Mouse (Mus musculus) forebrain, embryonic 13.5 days (tissue): ENCODE measurements at regions not wholly inside any gene's neighbourhood (a gene's known extent, or its start where the extent isn't known, plus 50 kb on each side); places are given as distances from the start of the nearest gene placed in this dataset.

Experiments
- ATAC-seq: fragments of 200-750 bp; cut with Nextera tagmentation; 2 replicates; pipeline ENCODE4 v1.8.0; 2017
- H3K27ac ChIP-seq: fragments of 300-500 bp; sonication (generic); 2 replicates; pipeline ENCODE4 v1.5.1; 2015; ENCODE audit warnings: inconsistent platforms, mild to moderate bottlenecking, moderate library complexity
- H3K27me3 ChIP-seq: fragments of 300-500 bp; sonication (generic); 2 replicates; pipeline ENCODE4 v1.6.1; 2015; ENCODE audit warnings: mild to moderate bottlenecking, inconsistent platforms
- H3K36me3 ChIP-seq: fragments of 300-500 bp; sonication (generic); 2 replicates; pipeline ENCODE4 v1.6.1; 2015; ENCODE audit warnings: mild to moderate bottlenecking, inconsistent platforms; ENCODE audit not compliant: poor library complexity, severe bottlenecking
- H3K4me1 ChIP-seq: fragments of 300-500 bp; sonication (generic); 2 replicates; pipeline ENCODE4 v1.6.1; 2015; ENCODE audit warnings: inconsistent platforms
- H3K4me2 ChIP-seq: fragments of 300-500 bp; sonication (generic); 2 replicates; pipeline ENCODE4 v1.6.1; 2015; ENCODE audit warnings: inconsistent platforms, mild to moderate bottlenecking, moderate library complexity
- H3K4me3 ChIP-seq: fragments of 300-500 bp; sonication (generic); 2 replicates; pipeline ENCODE4 v1.5.1; 2015; ENCODE audit warnings: mild to moderate bottlenecking, inconsistent platforms
- H3K9ac ChIP-seq: fragments of 300-500 bp; sonication (generic); 2 replicates; pipeline ENCODE4 v1.6.1; 2015; ENCODE audit warnings: mild to moderate bottlenecking, inconsistent platforms
- H3K9me3 ChIP-seq: fragments of 300-500 bp; sonication (generic); replicated peaks from 2 replicates; pipeline ENCODE4 v1.6.1; 2016; ENCODE audit warnings: inconsistent platforms
- WGBS: fragments of 180-500 bp; shearing (Covaris S2); methylation state at CpG from one replicate; pipeline ENCODE4 v1.1.7; 2015; 5-methylcytosine and 5-hydroxymethylcytosine counted together

GRCm38 (mm10) chr12:71543571-71544119 lies 234.0 kb downstream of the Dact1 start:
- no peak overlapping the region for H3K9ac ChIP-seq
- no peaks in the 10 kb centered on the region for H3K36me3 ChIP-seq
- 0 out of 2 replicates have a peak overlapping the region, but pooled peaks have one; percentile 2 for H3K27ac ChIP-seq
- no peak overlapping the region for H3K4me2 ChIP-seq
- no peaks in the 10 kb centered on the region for H3K9me3 ChIP-seq
- ATAC-seq, result no peak
- H3K4me1 ChIP-seq, result peaks cover 9% of the 10 kb centered on the region; the same call in 1 of the 2 replicates
- no peaks in the 10 kb centered on the region for H3K27me3 ChIP-seq
- no peak overlapping the region for H3K4me3 ChIP-seq
- 76% methylated on average over 7 of the region's 7 CpGs for WGBS

- Histone ChIP-seq H3K4me2 (no peak overlapping the region), H3K4me1 (peaks cover 16% of the 10 kb centered on the region; the same call in 1 of the 2 replicates), H3K36me3 (no peaks in the 10 kb centered on the region), H3K9ac (no peak overlapping the region), H3K27ac (no peak overlapping the region), H3K4me3 (no peak overlapping the region), H3K9me3 (no peaks in the 10 kb centered on the region), H3K27me3 (no peaks in the 10 kb centered on the region)
- no peak for ATAC-seq
- WGBS, result 76% methylated on average over 8 of the region's 8 CpGs
Measured at GRCm38 (mm10) chr12:71544401-71545159, 234.9 kb downstream of the Dact1 start.

DNA sequence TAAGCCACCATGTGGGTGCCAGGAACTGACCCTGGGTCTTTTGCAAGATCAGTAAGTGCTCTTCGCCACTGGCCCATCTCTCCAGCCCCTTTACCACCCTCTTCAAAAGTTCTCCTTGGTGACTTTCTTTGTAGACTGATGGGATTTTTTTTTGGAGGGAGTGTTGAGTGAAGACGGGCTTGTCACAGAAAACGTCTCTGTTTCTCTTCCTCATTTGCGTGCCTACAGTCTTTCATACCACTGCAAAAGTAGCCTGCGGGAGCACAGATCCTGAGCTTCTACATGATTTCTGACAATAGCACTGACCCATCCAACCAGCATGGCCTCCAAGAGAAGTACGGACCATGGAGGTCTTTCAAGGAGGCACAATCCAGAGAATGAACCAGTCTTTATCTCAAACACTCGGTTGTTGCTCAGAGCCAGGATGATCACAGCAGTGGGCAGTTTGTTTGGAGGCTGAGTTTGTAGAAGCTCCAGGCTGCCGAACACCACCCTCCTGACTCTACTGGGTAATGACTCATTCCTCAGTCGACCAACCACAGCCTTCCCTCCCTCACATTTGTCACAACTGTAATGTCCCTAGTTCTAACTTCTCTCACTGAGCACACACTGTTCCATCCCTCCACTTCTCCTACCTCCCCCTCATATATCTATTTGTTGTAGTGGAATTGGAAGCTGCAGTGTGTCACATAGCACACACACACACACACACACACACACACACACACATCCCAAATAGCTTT lies 237.0 kb downstream of the Dact1 start:
- no peak for ATAC-seq
- no peaks in the 10 kb centered on the region for H3K36me3 ChIP-seq
- H3K27ac ChIP-seq, result no peak overlapping the region
- H3K4me1 ChIP-seq, result peaks cover 19% of the 10 kb centered on the region; the same call in 1 of the 2 replicates
- WGBS, result 92% methylated on average over 9 of the region's 9 CpGs
- H3K9ac ChIP-seq, result no peak overlapping the region
- H3K4me3 ChIP-seq, result no peak overlapping the region
- no peak overlapping the region for H3K4me2 ChIP-seq
- H3K9me3 ChIP-seq, result no peaks in the 10 kb centered on the region
- H3K27me3 ChIP-seq, result no peaks in the 10 kb centered on the region

GRCm38 (mm10) chr12:71549336-71549735 lies 239.7 kb downstream of the Dact1 start:
- no peak overlapping the region for H3K4me3 ChIP-seq
- H3K9me3 ChIP-seq, result no peaks in the 10 kb centered on the region
- H3K27ac ChIP-seq, result no peak overlapping the region
- no peak overlapping the region for H3K9ac ChIP-seq
- no peaks in the 10 kb centered on the region for H3K27me3 ChIP-seq
- no peaks in the 10 kb centered on the region for H3K36me3 ChIP-seq
- WGBS, result 46% methylated on average over 6 of the region's 6 CpGs
- H3K4me2 ChIP-seq, result no peak overlapping the region
- no peak for ATAC-seq
- H3K4me1 ChIP-seq, result peaks cover 9% of the 10 kb centered on the region; the same call in 1 of the 2 replicates

DNA sequence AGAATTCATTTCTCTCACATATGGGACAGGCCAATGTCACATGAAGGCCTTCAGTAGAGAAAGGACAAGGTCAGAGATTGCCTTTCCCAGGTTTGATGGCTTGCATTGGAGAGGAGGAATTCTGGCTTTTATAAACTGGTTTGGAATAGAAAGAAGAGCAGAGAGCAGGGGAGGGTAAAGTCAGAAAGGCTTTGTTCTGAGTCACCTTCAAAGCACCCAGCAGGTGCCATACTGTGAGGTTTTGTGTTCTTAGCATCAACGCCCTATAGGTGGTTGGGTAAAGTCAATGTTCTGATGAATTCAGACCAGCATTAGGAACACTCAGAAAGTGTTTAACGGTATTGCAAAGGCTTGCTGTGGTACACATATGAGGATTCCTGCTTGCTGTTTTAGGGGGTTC lies 244.5 kb downstream of the Dact1 start:
- no peaks in the 10 kb centered on the region for H3K36me3 ChIP-seq
- no peak overlapping the region for H3K9ac ChIP-seq
- no peak overlapping the region for H3K27ac ChIP-seq
- WGBS, result 52% methylated on average over 2 of the region's 2 CpGs
- no peak overlapping the region for H3K4me2 ChIP-seq
- H3K27me3 ChIP-seq, result no peaks in the 10 kb centered on the region
- no peaks in the 10 kb centered on the region for H3K9me3 ChIP-seq
- H3K4me1 ChIP-seq, result peaks cover 6% of the 10 kb centered on the region; the same call in 1 of the 2 replicates
- ATAC-seq, result no peak
- H3K4me3 ChIP-seq, result no peak overlapping the region

DNA sequence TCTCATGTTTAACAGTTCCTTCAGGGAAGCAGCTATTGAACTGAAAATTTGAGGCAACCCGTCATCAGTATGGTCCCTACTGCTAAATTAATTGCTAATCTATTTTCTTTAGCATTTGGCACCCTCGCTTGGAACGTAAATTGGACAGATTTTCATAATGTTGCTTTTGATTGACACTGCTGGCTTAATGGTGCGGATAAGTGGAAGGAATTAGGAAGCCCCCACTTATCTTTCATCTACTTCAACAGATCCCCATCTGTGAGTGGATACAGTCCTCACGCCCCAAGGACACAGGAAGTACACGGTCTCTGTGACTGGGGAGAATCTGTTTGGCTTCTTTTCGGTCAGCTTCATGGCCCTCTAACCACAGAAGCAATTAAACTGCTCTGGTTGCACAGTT lies 251.6 kb downstream of the Dact1 start:
- Histone ChIP-seq H3K27me3 (no peaks in the 10 kb centered on the region), H3K4me3 (no peak overlapping the region), H3K9me3 (no peaks in the 10 kb centered on the region), H3K27ac (peak overlapping the region; percentile 65; the same call in 1 of the 2 replicates), H3K9ac (no peak overlapping the region), H3K36me3 (no peaks in the 10 kb centered on the region), H3K4me1 (peaks cover 23% of the 10 kb centered on the region), H3K4me2 (no peak overlapping the region)
- 41% methylated on average over 7 of the region's 7 CpGs for whole genome bisulfite sequencing
- no peak for ATAC-seq

- Histone ChIP-seq H3K9me3 (no peaks in the 10 kb centered on the region), H3K27me3 (no peaks in the 10 kb centered on the region), H3K36me3 (no peaks in the 10 kb centered on the region), H3K4me1 (peaks cover 23% of the 10 kb centered on the region), H3K27ac (peak overlapping the region; percentile 35; the same call in 1 of the 2 replicates), H3K4me2 (no peak overlapping the region), H3K4me3 (no peak overlapping the region), H3K9ac (no peak overlapping the region)
- 85% methylated on average over 8 of the region's 8 CpGs for WGBS
- ATAC-seq, result peak; percentile 37; the same call in 1 of the 2 replicates
Measured at GRCm38 (mm10) chr12:71561918-71562572, 252.4 kb downstream of the Dact1 start.

- H3K9ac ChIP-seq, result 0 out of 2 replicates have a peak overlapping the region, but pooled peaks have one; percentile 8
- H3K4me1 ChIP-seq, result peaks cover 23% of the 10 kb centered on the region
- H3K27me3 ChIP-seq, result no peaks in the 10 kb centered on the region
- H3K27ac ChIP-seq, result no peak overlapping the region
- H3K4me3 ChIP-seq, result no peak overlapping the region
- no peak for ATAC-seq
- H3K36me3 ChIP-seq, result no peaks in the 10 kb centered on the region
- 91% methylated on average over 4 of the region's 4 CpGs for WGBS
- no peak overlapping the region for H3K4me2 ChIP-seq
- H3K9me3 ChIP-seq, result no peaks in the 10 kb centered on the region
Measured at GRCm38 (mm10) chr12:71563219-71563618, 253.5 kb downstream of the Dact1 start.

- peaks cover 33% of the 10 kb centered on the region for H3K4me1 ChIP-seq
- no peak overlapping the region for H3K9ac ChIP-seq
- no peaks in the 10 kb centered on the region for H3K27me3 ChIP-seq
- no peak overlapping the region for H3K4me3 ChIP-seq
- no peak overlapping the region for H3K4me2 ChIP-seq
- H3K36me3 ChIP-seq, result no peaks in the 10 kb centered on the region
- no peak for ATAC-seq
- H3K27ac ChIP-seq, result no peak overlapping the region
- 94% methylated on average over 3 of the region's 3 CpGs for WGBS
- no peaks in the 10 kb centered on the region for H3K9me3 ChIP-seq
Measured at GRCm38 (mm10) chr12:71566371-71566770, 256.7 kb downstream of the Dact1 start.

- H3K27ac ChIP-seq, result peak overlapping the region; percentile 71
- H3K4me2 ChIP-seq, result no peak overlapping the region
- no peak overlapping the region for H3K4me3 ChIP-seq
- no peak overlapping the region for H3K9ac ChIP-seq
- H3K27me3 ChIP-seq, result no peaks in the 10 kb centered on the region
- H3K9me3 ChIP-seq, result no peaks in the 10 kb centered on the region
- H3K4me1 ChIP-seq, result peaks cover 38% of the 10 kb centered on the region
- peak; percentile 42 for ATAC-seq
- no peaks in the 10 kb centered on the region for H3K36me3 ChIP-seq
- WGBS, result 70% methylated on average over 5 of the region's 5 CpGs
Measured at GRCm38 (mm10) chr12:71568251-71568650, 258.6 kb downstream of the Dact1 start.

- 0 out of 2 replicates have a peak overlapping the region, but pooled peaks have one; percentile 41 for H3K27ac ChIP-seq
- H3K4me2 ChIP-seq, result no peak overlapping the region
- ATAC-seq, result no peak
- no peaks in the 10 kb centered on the region for H3K36me3 ChIP-seq
- no peak overlapping the region for H3K9ac ChIP-seq
- no peak overlapping the region for H3K4me3 ChIP-seq
- no peaks in the 10 kb centered on the region for H3K9me3 ChIP-seq
- peaks cover 43% of the 10 kb centered on the region for H3K4me1 ChIP-seq
- no peaks in the 10 kb centered on the region for H3K27me3 ChIP-seq
- WGBS, result 81% methylated on average over 6 of the region's 6 CpGs
Measured at GRCm38 (mm10) chr12:71568880-71569390, 259.3 kb downstream of the Dact1 start.
